Mouse (Mus musculus) lung, postnatal 0 days (tissue): ENCODE data around the gene Tgfbr2. TPM values are rescaled to one million over a fixed set of nuclear protein-coding genes. Genes with fewer than 3 reads are reported as not detected.

Experiments used
- ATAC-seq: fragments of 200-750 bp; cut with Nextera tagmentation; 2 replicates; pipeline ENCODE4 v1.8.0; 2017; ENCODE audit warnings: moderate library complexity
- DNase-seq: peaks from one replicate; pipeline ENCODE4 v3.0.0-alpha.2; 2016; ENCODE audit warnings: low spot score
- H3K27ac ChIP-seq: fragments of 300-500 bp; sonication (generic); 2 replicates; pipeline ENCODE4 v1.5.1; 2014; ENCODE audit warnings: antibody characterized with exemption, mild to moderate bottlenecking, low read length, mixed read lengths
- H3K27me3 ChIP-seq: fragments of 300-500 bp; sonication (generic); replicated peaks from 2 replicates; pipeline ENCODE4 v1.6.1; 2014; ENCODE audit warnings: low read length, mixed read lengths; ENCODE audit not compliant: insufficient read depth
- H3K36me3 ChIP-seq: fragments of 300-500 bp; sonication (generic); 2 replicates; pipeline ENCODE4 v1.6.1; 2014; ENCODE audit warnings: low read length, mixed read lengths; ENCODE audit not compliant: insufficient read depth
- H3K4me1 ChIP-seq: fragments of 300-500 bp; sonication (generic); 2 replicates; pipeline ENCODE4 v1.6.1; 2014; ENCODE audit warnings: antibody characterized with exemption, low read depth, low read length, mixed read lengths; ENCODE audit not compliant: insufficient read depth
- H3K4me2 ChIP-seq: fragments of 300-500 bp; sonication (generic); replicated peaks from 2 replicates; pipeline ENCODE4 v1.6.1; 2014; ENCODE audit warnings: low read depth, mild to moderate bottlenecking, low read length, moderate library complexity, mixed read lengths
- H3K4me3 ChIP-seq: fragments of 300-500 bp; sonication (generic); 2 replicates; pipeline ENCODE4 v1.5.1; 2014; ENCODE audit warnings: low read depth, low read length
- H3K9ac ChIP-seq: fragments of 300-500 bp; sonication (generic); replicated peaks from 2 replicates; pipeline ENCODE4 v1.6.1; 2014; ENCODE audit warnings: low read depth, mild to moderate bottlenecking
- H3K9me3 ChIP-seq: fragments of 300-500 bp; sonication (generic); 2 replicates; pipeline ENCODE4 v1.6.1; 2016; ENCODE audit warnings: low read length, mixed read lengths
- CTCF ChIP-seq: IDR thresholded peaks from 2 replicates; pipeline ENCODE4 v1.5.1; 2016; ENCODE audit warnings: antibody characterized with exemption, mild to moderate bottlenecking
- EP300 ChIP-seq: IDR thresholded peaks from 2 replicates; pipeline ENCODE4 v1.6.1; 2016; ENCODE audit warnings: antibody characterized with exemption, mild to moderate bottlenecking, control low read depth
- WGBS: fragments of 180-500 bp; shearing (Covaris S2); extraction: QIAGEN DNeasy Blood & Tissue Kit; methylation state at CpG from one replicate; pipeline ENCODE4 v1.1.7; 2014; 5-methylcytosine and 5-hydroxymethylcytosine counted together
- polyA plus RNA-seq: library from polyadenylated mRNA; unstranded; fragments of >200 nt; fragmentation: Nextera tagmentation; extraction: Ambion mirVana; gene quantifications from 2 replicates; pipeline ENCODE4 v1.2.1, GENCODE M21; 2015

Gene Tgfbr2
- polyA plus RNA-seq, 1 experiment from 2014 or later = 68.0 TPM

GRCm38 (mm10) chr9:116140422-116140821 lies 34.7 kb downstream of the Tgfbr2 start:
- WGBS = 95% methylated on average over 6 of the region's 6 CpGs
- Histone ChIP-seq H3K4me2 (no peak overlapping the region), H3K36me3 (no peaks in the 10 kb centered on the region), H3K4me1 (peaks cover 30% of the 10 kb centered on the region; the same call in 1 of the 2 replicates), H3K27ac (no peak overlapping the region), H3K9me3 (no peaks in the 10 kb centered on the region), H3K9ac (no peak overlapping the region), H3K27me3 (no peaks in the 10 kb centered on the region), H3K4me3 (no peak overlapping the region)
- TF ChIP-seq CTCF = no peak
- TF ChIP-seq EP300 = no peak
- no peak for DNase-seq
- no peak for ATAC-seq

GRCm38 (mm10) chr9:116139549-116139948 lies 35.6 kb downstream of the Tgfbr2 start:
- Histone ChIP-seq H3K4me2 (no peak overlapping the region), H3K9me3 (no peaks in the 10 kb centered on the region), H3K4me1 (peaks cover 29% of the 10 kb centered on the region; the same call in 1 of the 2 replicates), H3K9ac (no peak overlapping the region), H3K27me3 (no peaks in the 10 kb centered on the region), H3K27ac (no peak overlapping the region), H3K4me3 (no peak overlapping the region), H3K36me3 (no peaks in the 10 kb centered on the region)
- DNase-seq = no peak
- 59% methylated on average over 7 of the region's 7 CpGs for WGBS
- TF ChIP-seq EP300 (no peak), CTCF (no peak)
- no peak for ATAC-seq

GRCm38 (mm10) chr9:116138595-116139134 lies 36.5 kb downstream of the Tgfbr2 start:
- Histone ChIP-seq H3K9me3 (no peaks in the 10 kb centered on the region), H3K27ac (no peak overlapping the region), H3K27me3 (no peaks in the 10 kb centered on the region), H3K4me3 (no peak overlapping the region), H3K36me3 (no peaks in the 10 kb centered on the region), H3K4me2 (no peak overlapping the region), H3K9ac (no peak overlapping the region), H3K4me1 (peaks cover 27% of the 10 kb centered on the region; the same call in 1 of the 2 replicates)
- DNase-seq (no peak), ATAC-seq (no peak)
- WGBS = 78% methylated on average over 11 of the region's 11 CpGs
- TF ChIP-seq CTCF = no peak
- TF ChIP-seq EP300 = no peak

- peaks cover 34% of the 10 kb centered on the region; the same call in 1 of the 2 replicates for H3K4me1 ChIP-seq
- no peak overlapping the region for H3K27ac ChIP-seq
- TF ChIP-seq EP300 (no peak), CTCF (no peak)
- no peak overlapping the region for H3K4me3 ChIP-seq
- H3K36me3 ChIP-seq = no peaks in the 10 kb centered on the region
- no peak overlapping the region for H3K4me2 ChIP-seq
- no peaks in the 10 kb centered on the region for H3K27me3 ChIP-seq
- H3K9me3 ChIP-seq = no peaks in the 10 kb centered on the region
- ATAC-seq = no peak
- no peak for DNase-seq
- 75% methylated on average over 3 of the region's 3 CpGs for WGBS
- no peak overlapping the region for H3K9ac ChIP-seq
These were observed 37.5 kb downstream of the Tgfbr2 start for GRCm38 (mm10) chr9:116137645-116138044.

- no peaks in the 10 kb centered on the region for H3K27me3 ChIP-seq
- H3K9me3 ChIP-seq = no peaks in the 10 kb centered on the region
- WGBS = 63% methylated on average over 5 of the region's 5 CpGs
- ATAC-seq (no peak), DNase-seq (peak; percentile 39)
- TF ChIP-seq EP300 (peak; percentile 28; the same call in 1 of the 2 replicates), CTCF (no peak)
- H3K27ac ChIP-seq = no peak overlapping the region
- no peak overlapping the region for H3K4me2 ChIP-seq
- no peak overlapping the region for H3K9ac ChIP-seq
- H3K4me1 ChIP-seq = peaks cover 34% of the 10 kb centered on the region; the same call in 1 of the 2 replicates
- H3K4me3 ChIP-seq = no peak overlapping the region
- H3K36me3 ChIP-seq = no peaks in the 10 kb centered on the region
These were observed 38.3 kb downstream of the Tgfbr2 start for GRCm38 (mm10) chr9:116136811-116137210.

- Histone ChIP-seq H3K4me1 (peaks cover 34% of the 10 kb centered on the region; the same call in 1 of the 2 replicates), H3K36me3 (peaks cover 3% of the 10 kb centered on the region; the same call in 1 of the 2 replicates), H3K27ac (0 out of 2 replicates have a peak overlapping the region, but pooled peaks have one; percentile 7), H3K9me3 (no peaks in the 10 kb centered on the region), H3K27me3 (no peaks in the 10 kb centered on the region), H3K4me2 (no peak overlapping the region), H3K9ac (no peak overlapping the region), H3K4me3 (no peak overlapping the region)
- ATAC-seq (no peak), DNase-seq (no peak)
- TF ChIP-seq CTCF (no peak), EP300 (no peak)
- whole genome bisulfite sequencing = 66% methylated on average over 6 of the region's 6 CpGs
These were observed 39.0 kb downstream of the Tgfbr2 start for GRCm38 (mm10) chr9:116136146-116136545.
